Mouse (Mus musculus): ENCODE data around the gene Tob1. TPM values are rescaled to one million over a fixed set of nuclear protein-coding genes. Genes with fewer than 3 reads are reported as not detected.

Tob1 gene
- total and polyA plus RNA-seq, 2 experiments from 2014 or later: 20.4 to 27.9 TPM

DNA sequence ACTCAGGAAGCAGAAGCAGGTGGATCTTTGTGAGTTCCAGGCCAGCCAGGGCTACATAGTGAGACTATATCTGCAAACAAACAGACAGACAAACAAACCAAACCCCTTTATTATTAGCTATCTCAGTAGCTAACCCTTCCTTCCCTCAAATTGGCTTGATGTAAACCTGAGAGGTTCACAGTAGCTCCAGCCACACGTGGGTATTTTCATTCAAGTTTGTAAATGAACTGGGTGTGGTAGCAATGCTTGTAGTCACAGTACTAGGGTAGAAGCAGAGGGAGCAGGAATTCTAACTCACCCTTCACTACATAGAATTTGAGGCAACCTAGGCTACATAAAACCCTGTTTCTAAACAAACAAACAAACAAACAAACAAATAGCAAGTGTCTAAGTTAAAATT is 31.5 kb upstream of the Tob1 start:
- TF ChIP-seq CTCF (IDR thresholded peaks at IDR 0.05): no peak
- no peaks in the 10 kb centered on the region for H3K9me3 ChIP-seq (ENCODE audit: low read length)
- H3K4me2 ChIP-seq (ENCODE audit: low read depth, low read length, poor library complexity, severe bottlenecking): no peak overlapping the region
- no peak for DNase-seq (ENCODE audit: low spot score)
- H3K27ac ChIP-seq (ENCODE audit: low read depth, low read length): no peak overlapping the region
- H3K4me3 ChIP-seq (ENCODE audit: low read depth, low read length): no peak overlapping the region
- no peaks in the 10 kb centered on the region for H3K27me3 ChIP-seq (ENCODE audit: insufficient read depth, low read length)
- no peaks in the 10 kb centered on the region for H3K4me1 ChIP-seq (ENCODE audit: insufficient read depth, low read length)
- ATAC-seq (ENCODE audit: low FRiP score): no peak
- WGBS: 21% methylated on average over 1 of the region's 1 CpGs
- H3K9ac ChIP-seq (replicated peaks; ENCODE audit: low read length, poor library complexity, severe bottlenecking): no peak overlapping the region
- no peaks in the 10 kb centered on the region for H3K36me3 ChIP-seq (ENCODE audit: insufficient read depth, low read length)

DNA sequence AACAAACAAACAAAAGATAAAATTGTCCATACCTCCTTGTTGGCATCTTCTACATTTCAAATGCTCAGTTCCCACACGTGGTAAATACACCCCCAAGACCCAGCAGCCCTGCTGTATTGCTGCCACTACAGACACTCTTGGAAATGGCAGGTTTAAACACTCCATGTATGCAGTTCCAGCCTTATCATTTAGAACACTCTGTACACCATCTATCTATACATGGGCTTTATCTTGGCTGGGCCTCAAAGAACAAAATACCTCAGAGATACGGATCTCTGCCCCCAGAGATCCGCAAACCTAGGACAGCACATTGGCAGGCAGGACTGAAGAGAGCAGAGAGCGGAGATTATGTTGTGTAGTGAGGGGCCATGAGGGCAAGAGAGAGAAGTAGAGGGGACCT is 31.1 kb upstream of the Tob1 start:
- Histone ChIP-seq H3K27ac (ENCODE audit: low read depth, low read length) (no peak overlapping the region), H3K4me3 (ENCODE audit: low read depth, low read length) (no peak overlapping the region), H3K4me2 (ENCODE audit: low read depth, low read length, poor library complexity, severe bottlenecking) (no peak overlapping the region), H3K9ac (replicated peaks; ENCODE audit: low read length, poor library complexity, severe bottlenecking) (no peak overlapping the region), H3K9me3 (ENCODE audit: low read length) (no peaks in the 10 kb centered on the region), H3K36me3 (ENCODE audit: insufficient read depth, low read length) (no peaks in the 10 kb centered on the region), H3K4me1 (ENCODE audit: insufficient read depth, low read length) (no peaks in the 10 kb centered on the region), H3K27me3 (ENCODE audit: insufficient read depth, low read length) (no peaks in the 10 kb centered on the region)
- DNase-seq (ENCODE audit: low spot score): no peak
- ATAC-seq (ENCODE audit: low FRiP score): no peak
- TF ChIP-seq CTCF (IDR thresholded peaks at IDR 0.05): no peak
- 70% methylated on average over 4 of the region's 4 CpGs for WGBS

DNA sequence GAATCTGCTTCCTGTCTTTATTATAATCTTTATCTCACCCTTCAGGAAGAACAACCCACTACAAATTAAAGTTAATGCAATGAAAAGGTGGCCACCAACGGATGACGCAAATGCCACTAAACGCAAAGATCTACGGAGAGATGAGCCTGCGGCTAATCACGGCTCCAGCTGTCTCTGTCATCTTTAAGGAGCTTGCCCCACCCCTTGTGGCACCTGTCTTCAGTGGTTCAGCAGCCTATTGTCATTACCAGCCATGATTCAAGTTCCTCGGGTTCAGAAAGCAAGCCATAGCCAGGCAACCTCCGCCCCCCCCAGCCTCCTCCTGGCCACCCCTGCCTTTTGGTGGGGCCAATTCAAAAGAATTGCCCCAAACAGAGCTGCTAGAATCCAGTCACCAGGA is 29.6 kb upstream of the Tob1 start:
- Histone ChIP-seq H3K9me3 (ENCODE audit: low read length) (no peaks in the 10 kb centered on the region), H3K4me2 (ENCODE audit: low read depth, low read length, poor library complexity, severe bottlenecking) (no peak overlapping the region), H3K27me3 (ENCODE audit: insufficient read depth, low read length) (no peaks in the 10 kb centered on the region), H3K9ac (replicated peaks; ENCODE audit: low read length, poor library complexity, severe bottlenecking) (no peak overlapping the region), H3K36me3 (ENCODE audit: insufficient read depth, low read length) (no peaks in the 10 kb centered on the region), H3K4me1 (ENCODE audit: insufficient read depth, low read length) (no peaks in the 10 kb centered on the region), H3K4me3 (ENCODE audit: low read depth, low read length) (no peak overlapping the region), H3K27ac (ENCODE audit: low read depth, low read length) (no peak overlapping the region)
- 92% methylated on average over 8 of the region's 8 CpGs for WGBS
- no peak for DNase-seq (ENCODE audit: low spot score)
- ATAC-seq (ENCODE audit: low FRiP score): no peak
- no peak for TF ChIP-seq CTCF (IDR thresholded peaks at IDR 0.05)

DNA sequence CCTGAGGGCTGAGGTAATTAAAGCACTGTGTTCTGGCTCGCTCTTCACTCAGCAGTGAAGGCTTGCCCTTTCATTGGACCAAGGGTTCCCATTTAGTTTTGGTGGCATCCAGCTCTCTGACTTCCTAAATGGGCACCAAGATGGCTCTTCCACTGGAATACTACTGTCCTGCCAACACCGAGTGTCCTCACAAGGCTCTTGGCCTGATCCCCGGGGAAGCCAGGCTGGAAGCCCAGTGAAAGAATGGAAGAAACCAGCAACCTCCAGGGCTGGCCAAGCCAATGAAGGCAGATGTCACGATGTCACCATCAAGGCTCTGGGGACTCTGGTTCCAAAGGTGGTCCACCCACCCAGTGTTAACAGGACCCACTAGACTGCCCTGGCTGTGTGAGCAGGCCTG is 28.5 kb upstream of the Tob1 start:
- H3K4me1 ChIP-seq (ENCODE audit: insufficient read depth, low read length): no peaks in the 10 kb centered on the region
- no peak overlapping the region for H3K4me3 ChIP-seq (ENCODE audit: low read depth, low read length)
- 95% methylated on average over 4 of the region's 4 CpGs for WGBS
- H3K27me3 ChIP-seq (ENCODE audit: insufficient read depth, low read length): no peaks in the 10 kb centered on the region
- no peak overlapping the region for H3K9ac ChIP-seq (replicated peaks; ENCODE audit: low read length, poor library complexity, severe bottlenecking)
- DNase-seq (ENCODE audit: low spot score): no peak
- no peaks in the 10 kb centered on the region for H3K36me3 ChIP-seq (ENCODE audit: insufficient read depth, low read length)
- H3K9me3 ChIP-seq (ENCODE audit: low read length): no peaks in the 10 kb centered on the region
- H3K27ac ChIP-seq (ENCODE audit: low read depth, low read length): no peak overlapping the region
- H3K4me2 ChIP-seq (ENCODE audit: low read depth, low read length, poor library complexity, severe bottlenecking): no peak overlapping the region
- no peak for ATAC-seq (ENCODE audit: low FRiP score)
- TF ChIP-seq CTCF (IDR thresholded peaks at IDR 0.05): no peak

DNA sequence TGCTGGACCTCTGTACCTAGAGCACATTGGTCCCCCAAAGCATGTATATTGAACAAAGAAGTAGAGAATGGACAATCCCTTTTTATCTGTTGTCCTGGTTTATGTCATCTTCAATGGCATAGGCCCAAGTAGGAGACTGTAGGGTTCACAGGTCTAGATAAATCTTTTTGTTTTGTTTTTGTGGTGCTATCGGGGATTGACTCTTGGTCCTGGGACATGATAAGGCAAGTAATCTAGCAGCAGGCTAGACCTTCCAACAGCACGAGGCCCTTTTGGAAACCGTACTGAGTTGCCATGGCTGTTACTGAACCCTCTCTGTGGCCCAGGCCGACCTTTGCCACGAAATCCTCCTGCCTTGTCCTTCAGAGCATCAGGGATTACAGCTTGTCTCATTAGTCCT is 28.1 kb upstream of the Tob1 start:
- no peak for ATAC-seq (ENCODE audit: low FRiP score)
- Histone ChIP-seq H3K27me3 (ENCODE audit: insufficient read depth, low read length) (no peaks in the 10 kb centered on the region), H3K4me3 (ENCODE audit: low read depth, low read length) (no peak overlapping the region), H3K36me3 (ENCODE audit: insufficient read depth, low read length) (no peaks in the 10 kb centered on the region), H3K4me1 (ENCODE audit: insufficient read depth, low read length) (no peaks in the 10 kb centered on the region), H3K9me3 (ENCODE audit: low read length) (no peaks in the 10 kb centered on the region), H3K9ac (replicated peaks; ENCODE audit: low read length, poor library complexity, severe bottlenecking) (no peak overlapping the region), H3K27ac (ENCODE audit: low read depth, low read length) (no peak overlapping the region), H3K4me2 (ENCODE audit: low read depth, low read length, poor library complexity, severe bottlenecking) (no peak overlapping the region)
- no peak for TF ChIP-seq CTCF (IDR thresholded peaks at IDR 0.05)
- 86% methylated on average over 5 of the region's 5 CpGs for WGBS
- no peak for DNase-seq (ENCODE audit: low spot score)

DNA sequence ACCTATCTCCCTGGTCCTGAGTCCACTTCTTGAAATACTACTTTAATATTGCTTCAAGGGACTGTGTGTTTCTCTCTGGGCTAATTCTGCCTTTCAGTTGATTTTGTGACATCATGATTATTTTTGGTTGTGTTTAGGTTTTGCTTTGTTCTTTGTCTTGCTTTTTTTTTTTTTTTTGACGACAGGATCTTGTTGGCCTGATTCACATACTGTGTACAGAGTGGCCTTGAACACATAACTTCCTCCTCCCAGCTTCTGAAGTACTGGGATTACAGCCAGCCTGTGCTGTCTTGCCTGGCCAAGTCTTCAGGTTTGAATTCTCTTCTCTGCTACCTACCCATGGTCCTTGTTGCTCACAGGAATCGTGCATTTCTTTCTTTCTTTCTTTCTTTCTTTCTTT is 27.6 kb upstream of the Tob1 start:
- H3K4me2 ChIP-seq (ENCODE audit: low read depth, low read length, poor library complexity, severe bottlenecking): no peak overlapping the region
- DNase-seq (ENCODE audit: low spot score): no peak
- ATAC-seq (ENCODE audit: low FRiP score): no peak
- H3K9me3 ChIP-seq (ENCODE audit: low read length): no peaks in the 10 kb centered on the region
- no peak overlapping the region for H3K9ac ChIP-seq (replicated peaks; ENCODE audit: low read length, poor library complexity, severe bottlenecking)
- no peak overlapping the region for H3K4me3 ChIP-seq (ENCODE audit: low read depth, low read length)
- WGBS: 78% methylated on average over 2 of the region's 2 CpGs
- no peak overlapping the region for H3K27ac ChIP-seq (ENCODE audit: low read depth, low read length)
- no peaks in the 10 kb centered on the region for H3K27me3 ChIP-seq (ENCODE audit: insufficient read depth, low read length)
- H3K4me1 ChIP-seq (ENCODE audit: insufficient read depth, low read length): no peaks in the 10 kb centered on the region
- TF ChIP-seq CTCF (IDR thresholded peaks at IDR 0.05): no peak
- no peaks in the 10 kb centered on the region for H3K36me3 ChIP-seq (ENCODE audit: insufficient read depth, low read length)

DNA sequence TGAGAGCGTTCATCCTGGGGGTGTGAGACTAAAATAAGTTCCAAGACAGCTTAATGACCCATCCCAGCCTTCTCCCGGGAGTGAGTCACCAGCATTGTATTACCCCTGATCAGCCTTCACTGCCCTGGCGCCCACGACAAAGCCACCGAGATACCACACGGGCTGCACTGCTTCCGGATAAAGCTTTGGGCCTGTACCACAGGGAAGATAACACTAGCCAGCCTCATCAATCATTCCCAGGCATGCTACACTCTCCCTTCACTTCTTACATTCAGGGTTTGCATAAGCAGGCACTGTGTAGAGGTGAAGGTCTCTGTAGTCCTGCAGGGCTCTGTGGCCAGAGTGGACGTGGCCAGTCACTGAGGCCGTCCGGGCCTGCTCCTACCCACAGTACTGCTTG is 21.7 kb upstream of the Tob1 start:
- no peak overlapping the region for H3K4me2 ChIP-seq (ENCODE audit: low read depth, low read length, poor library complexity, severe bottlenecking)
- no peaks in the 10 kb centered on the region for H3K4me1 ChIP-seq (ENCODE audit: insufficient read depth, low read length)
- H3K27me3 ChIP-seq (ENCODE audit: insufficient read depth, low read length): no peaks in the 10 kb centered on the region
- H3K36me3 ChIP-seq (ENCODE audit: insufficient read depth, low read length): no peaks in the 10 kb centered on the region
- no peaks in the 10 kb centered on the region for H3K9me3 ChIP-seq (ENCODE audit: low read length)
- WGBS: 74% methylated on average over 10 of the region's 10 CpGs
- H3K4me3 ChIP-seq (ENCODE audit: low read depth, low read length): no peak overlapping the region
- TF ChIP-seq CTCF (IDR thresholded peaks at IDR 0.05): no peak
- ATAC-seq (ENCODE audit: low FRiP score): no peak
- DNase-seq (ENCODE audit: low spot score): no peak
- no peak overlapping the region for H3K9ac ChIP-seq (replicated peaks; ENCODE audit: low read length, poor library complexity, severe bottlenecking)
- H3K27ac ChIP-seq (ENCODE audit: low read depth, low read length): no peak overlapping the region

Data from midbrain, postnatal 0 days (tissue).